Mouse (Mus musculus) ES-Bruce4 (cell line): ENCODE measurements around the gene Prss23.

Source experiments
- CTCF ChIP-seq: IDR thresholded peaks from one replicate; pipeline ENCODE4 v1.8.1; 2011; ENCODE audit warnings: low read depth, low read length
- POLR2A ChIP-seq: IDR thresholded peaks from one replicate; pipeline ENCODE4 v1.8.1; 2011; ENCODE audit warnings: low read length; ENCODE audit not compliant: insufficient read depth

DNA sequence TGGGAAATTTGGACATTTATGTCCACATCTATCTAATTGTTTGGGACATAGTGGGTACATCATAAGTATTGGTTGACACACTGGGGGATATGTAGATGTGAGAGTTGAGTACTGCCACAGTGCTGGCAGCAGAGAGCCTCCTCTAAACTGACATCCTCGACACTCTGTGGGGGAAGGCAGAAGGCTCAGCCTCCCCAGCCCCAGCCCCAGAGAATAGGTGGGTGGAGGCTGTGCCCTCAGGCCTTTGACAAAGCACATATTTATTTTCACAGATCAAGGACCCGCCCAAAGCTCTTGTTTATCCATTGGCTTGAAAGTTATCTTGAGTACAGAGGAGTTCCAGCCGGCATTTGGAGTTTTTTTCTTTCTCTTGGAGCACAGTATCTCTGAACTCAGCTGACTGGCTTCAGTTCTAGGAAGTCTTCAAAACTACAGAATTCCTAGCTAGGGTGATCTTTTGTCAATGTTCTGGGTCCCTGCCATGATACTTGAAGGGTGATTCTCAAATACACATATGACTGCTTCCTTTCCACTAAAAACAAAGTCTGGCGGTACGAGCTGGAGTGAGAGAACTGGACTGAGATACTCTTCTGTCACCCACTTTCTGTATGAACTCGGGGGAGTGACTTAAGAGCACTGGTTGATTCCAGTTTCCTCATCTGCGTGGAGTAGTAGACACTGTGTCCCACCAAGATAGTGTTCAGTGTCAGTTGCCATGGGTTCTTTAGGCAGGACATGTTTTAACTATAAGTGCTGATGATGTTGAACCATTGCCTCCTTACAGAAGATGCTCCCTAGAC is 43.0 kb downstream of the Prss23 start:
- TF ChIP-seq CTCF (no peak), POLR2A (no peak)
